Mouse (Mus musculus) lung, embryonic 15.5 days (tissue): ENCODE measurements around the gene B4galnt1. TPM values are rescaled to one million over a fixed set of nuclear protein-coding genes. Genes with fewer than 3 reads are reported as not detected.

Experiments used
- polyA plus RNA-seq: library from polyadenylated mRNA; unstranded; fragments of >200 nt; fragmentation: Nextera tagmentation; extraction: Ambion mirVana; gene quantifications from 2 replicates; pipeline ENCODE4 v1.2.1, GENCODE M21; 2015

B4galnt1 gene
- polyA plus RNA-seq, 1 experiment from 2014 or later, result 3.6 TPM

Other genes starting within 250 kb of the B4galnt1 start
- gene Ctdsp2, start 186.5 kb upstream of the B4galnt1 start, polyA plus RNA-seq, result 68.6 and 73.1 TPM in 2 replicates
- 0.25 and 0.39 TPM in 2 replicates for gene Avil, start 164.5 kb upstream of the B4galnt1 start, polyA plus RNA-seq
- 73.2 and 79.2 TPM in 2 replicates for gene Tsfm, start 134.4 kb upstream of the B4galnt1 start, polyA plus RNA-seq
- 45.8 and 49.6 TPM in 2 replicates for gene Mettl1, start 123.8 kb upstream of the B4galnt1 start, polyA plus RNA-seq
- gene Eef1akmt3, start 123.7 kb upstream of the B4galnt1 start, polyA plus RNA-seq, result 0.52 and 0.58 TPM in 2 replicates
- 0.16 and 0.25 TPM in 2 replicates for gene Cyp27b1, start 117.0 kb upstream of the B4galnt1 start, polyA plus RNA-seq
- gene March9, start 105.0 kb upstream of the B4galnt1 start, polyA plus RNA-seq, result 0.61 and 0.86 TPM in 2 replicates
- 1,786 and 1,890 TPM in 2 replicates for gene Cdk4, start 101.7 kb upstream of the B4galnt1 start, polyA plus RNA-seq
- gene Tspan31, start 95.0 kb upstream of the B4galnt1 start, polyA plus RNA-seq, result 161 and 175 TPM in 2 replicates
- gene Agap2, start 89.9 kb upstream of the B4galnt1 start, polyA plus RNA-seq, result 0.05 and 0.07 TPM in 2 replicates
- gene Os9, start 44.1 kb upstream of the B4galnt1 start, polyA plus RNA-seq, result 90.1 and 101 TPM in 2 replicates
- 0.86 and 0.93 TPM in 2 replicates for gene Slc26a10, start 15.4 kb downstream of the B4galnt1 start, polyA plus RNA-seq
- 55.4 and 59.0 TPM in 2 replicates for gene Arhgef25, start 24.9 kb downstream of the B4galnt1 start, polyA plus RNA-seq
- 73.9 and 82.6 TPM in 2 replicates for gene Dtx3, start 30.5 kb downstream of the B4galnt1 start, polyA plus RNA-seq
- gene Pip4k2c, start 46.4 kb downstream of the B4galnt1 start, polyA plus RNA-seq, result 24.4 and 27.2 TPM in 2 replicates
- gene Kif5a, start 98.1 kb downstream of the B4galnt1 start, polyA plus RNA-seq, result 0.70 and 1.3 TPM in 2 replicates
- 184 and 189 TPM in 2 replicates for gene Dctn2, start 101.1 kb downstream of the B4galnt1 start, polyA plus RNA-seq
- 13.3 and 18.8 TPM in 2 replicates for gene Mbd6, start 123.8 kb downstream of the B4galnt1 start, polyA plus RNA-seq
- gene Mars, start 146.6 kb downstream of the B4galnt1 start, polyA plus RNA-seq, result 104 and 108 TPM in 2 replicates
- gene Arhgap9, start 156.7 kb downstream of the B4galnt1 start, polyA plus RNA-seq, result 3.5 and 6.9 TPM in 2 replicates
- gene Gli1, start 176.7 kb downstream of the B4galnt1 start, polyA plus RNA-seq, result 10.4 and 11.5 TPM in 2 replicates
- not detected in 2 replicates for gene Inhbe, start 189.2 kb downstream of the B4galnt1 start, polyA plus RNA-seq
- gene Inhbc, start 205.2 kb downstream of the B4galnt1 start, polyA plus RNA-seq, result 0.07 TPM in 1 of 2 replicates, not detected in the other
- gene R3hdm2, start 215.1 kb downstream of the B4galnt1 start, polyA plus RNA-seq, result 29.0 and 30.1 TPM in 2 replicates